Mouse (Mus musculus): ENCODE results near the gene Ap2a1. TPM values are rescaled to one million over a fixed set of nuclear protein-coding genes. Genes with fewer than 3 reads are reported as not detected.

Gene Ap2a1
- polyA plus RNA-seq (2014; fragmentation: Nextera tagmentation; extraction: Ambion mirVana) = 73.6 and 83.2 TPM in 2 replicates

DNA sequence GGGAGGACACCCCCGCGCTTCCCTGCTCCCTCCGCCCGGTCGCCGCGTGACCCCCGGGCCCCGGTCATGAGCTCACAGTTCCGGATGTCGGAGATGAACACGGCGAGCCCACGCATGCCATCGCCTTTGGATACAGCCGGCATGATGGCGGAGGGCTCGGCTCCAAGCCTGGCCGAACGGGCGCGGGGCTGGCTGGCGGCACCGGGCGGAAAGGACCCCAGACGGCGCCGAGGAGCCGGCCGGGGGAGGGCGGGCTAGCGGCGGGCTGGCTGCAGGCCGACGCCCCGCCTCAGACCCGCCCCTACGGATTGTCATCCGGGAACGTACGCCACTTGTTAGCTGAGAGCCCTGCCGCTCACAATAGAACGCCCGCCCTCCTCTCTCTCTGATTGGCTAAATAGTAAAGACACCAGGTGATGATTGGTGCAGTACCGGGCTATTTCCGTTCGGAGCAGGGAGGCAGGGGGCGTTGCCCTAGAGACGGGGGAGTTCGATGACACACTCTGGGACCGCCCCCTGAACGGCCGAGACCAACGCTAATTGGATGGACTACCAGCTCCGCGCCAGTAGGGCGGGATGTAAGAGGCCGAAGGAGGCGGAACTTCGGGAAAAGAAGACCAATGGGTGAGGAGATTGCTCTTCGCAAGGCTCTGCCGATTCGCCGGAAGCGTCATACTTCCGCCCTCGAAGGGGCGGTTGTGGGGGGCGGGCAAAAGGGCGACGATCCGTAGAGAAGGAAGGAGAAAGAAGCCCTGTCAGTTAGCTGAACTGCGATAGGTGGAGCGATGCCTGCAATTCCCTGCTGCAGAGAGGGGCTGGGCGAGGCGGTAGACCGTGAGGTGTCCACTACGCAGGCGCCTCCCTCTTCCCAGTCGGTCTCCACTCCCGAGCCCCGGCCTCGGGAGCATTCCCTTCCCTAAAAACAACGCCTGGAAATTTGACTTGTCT, at the start of gene Ap2a1:
Gene Ap2a1 (minus strand): TSS at position 293 of the 948 bp plus-strand sequence.
- peak; percentile 100 for DNase-seq
- no peaks in the 10 kb centered on the region for H3K27me3 ChIP-seq (ENCODE audit: insufficient read depth, low read length)
- peaks cover 12% of the 10 kb centered on the region for H3K36me3 ChIP-seq (ENCODE audit: insufficient read depth)
- H3K4me2 ChIP-seq = peak within 1 kb of the TSS; percentile 72
- under 1% methylated on average over 84 of the region's 84 CpGs for WGBS
- peak within 1 kb of the TSS; percentile 83 for H3K9ac ChIP-seq
- H3K27ac ChIP-seq (ENCODE audit: low read depth) = peak within 1 kb of the TSS; percentile 89
- no peak; the same call in 1 of the 2 replicates for TF ChIP-seq CTCF (IDR thresholded peaks at IDR 0.05; ENCODE audit: low read depth)
- ATAC-seq (ENCODE audit: insufficient read depth) = peak; percentile 99
- H3K4me3 ChIP-seq (ENCODE audit: low read depth, low read length) = peak within 1 kb of the TSS; percentile 86
- H3K9me3 ChIP-seq (ENCODE audit: low read depth, low read length) = no peaks in the 10 kb centered on the region
- H3K4me1 ChIP-seq (ENCODE audit: insufficient read depth) = peaks cover 14% of the 10 kb centered on the region; the same call in 1 of the 2 replicates

- H3K4me3 ChIP-seq (ENCODE audit: low read depth, low read length) = no peak overlapping the region
- no peak for DNase-seq
- H3K27ac ChIP-seq (ENCODE audit: low read depth) = no peak overlapping the region
- TF ChIP-seq CTCF (IDR thresholded peaks at IDR 0.05; ENCODE audit: low read depth) = no peak
- ATAC-seq (ENCODE audit: insufficient read depth) = no peak
- H3K9me3 ChIP-seq (ENCODE audit: low read depth, low read length) = no peaks in the 10 kb centered on the region
- no peaks in the 10 kb centered on the region for H3K27me3 ChIP-seq (ENCODE audit: insufficient read depth, low read length)
- WGBS = 92% methylated on average over 3 of the region's 3 CpGs
- H3K9ac ChIP-seq = no peak overlapping the region
- peaks cover 75% of the 10 kb centered on the region for H3K36me3 ChIP-seq (ENCODE audit: insufficient read depth)
- H3K4me1 ChIP-seq (ENCODE audit: insufficient read depth) = no peaks in the 10 kb centered on the region; the same call in 1 of the 2 replicates
- no peak overlapping the region for H3K4me2 ChIP-seq
Observed at GRCm38 (mm10) chr7:44978300-44978699, 49.0 kb upstream of the Ap2a1 start.

GRCm38 (mm10) chr7:44975117-44975419, 45.8 kb upstream of the Ap2a1 start:
- no peak overlapping the region for H3K9ac ChIP-seq
- H3K27ac ChIP-seq (ENCODE audit: low read depth) = no peak overlapping the region
- no peak overlapping the region for H3K4me3 ChIP-seq (ENCODE audit: low read depth, low read length)

DNA sequence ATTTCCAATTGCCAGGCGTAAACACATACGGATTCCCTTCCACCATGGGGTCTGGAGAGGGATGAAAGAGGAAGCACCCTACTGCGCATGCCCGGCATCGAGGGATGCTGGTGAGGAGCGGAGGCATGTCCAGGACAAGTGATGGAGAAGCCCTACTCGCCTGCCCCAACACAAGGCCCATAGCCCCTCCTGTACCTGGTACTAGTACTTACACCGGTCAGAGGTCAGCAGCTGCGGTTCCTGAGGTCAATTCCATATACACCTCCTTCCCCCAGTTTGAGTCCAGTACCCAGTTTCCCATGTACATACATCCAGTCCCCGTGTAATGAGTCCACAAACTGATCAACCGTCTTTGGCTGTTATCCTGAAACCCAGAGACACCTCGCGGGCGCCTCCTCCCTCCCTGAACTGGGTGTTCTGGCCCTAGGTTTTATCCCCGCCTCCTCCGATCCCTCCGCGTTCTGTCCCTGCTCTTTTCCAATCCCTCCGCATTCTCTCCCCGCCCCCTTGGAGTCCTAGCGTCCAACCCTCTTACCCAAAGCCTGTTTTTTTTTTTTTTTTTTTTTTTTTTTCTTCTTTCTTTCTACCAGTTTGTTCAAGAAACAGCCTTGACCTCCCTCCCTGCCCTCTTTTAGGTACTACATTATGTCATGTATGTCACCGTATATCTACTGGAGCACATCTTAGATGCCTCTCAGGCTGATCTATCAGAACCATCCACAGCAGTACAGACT, 45.3 kb upstream of the Ap2a1 start, which contains the start of gene Cpt1c:
Gene Cpt1c (minus strand): TSS at position 469 of the 734 bp plus-strand sequence.
- 2% methylated on average over 22 of the region's 22 CpGs for WGBS
- H3K4me2 ChIP-seq = peak within 1 kb of the TSS; percentile 73
- H3K36me3 ChIP-seq (ENCODE audit: insufficient read depth) = peaks cover 38% of the 10 kb centered on the region
- no peaks in the 10 kb centered on the region for H3K9me3 ChIP-seq (ENCODE audit: low read depth, low read length)
- no peaks in the 10 kb centered on the region; the same call in 1 of the 2 replicates for H3K4me1 ChIP-seq (ENCODE audit: insufficient read depth)
- DNase-seq (peak; percentile 92), ATAC-seq (ENCODE audit: insufficient read depth) (peak; percentile 36)
- peak within 1 kb of the TSS; percentile 41 for H3K9ac ChIP-seq
- H3K4me3 ChIP-seq (ENCODE audit: low read depth, low read length) = peak within 1 kb of the TSS; percentile 46
- H3K27me3 ChIP-seq (ENCODE audit: insufficient read depth, low read length) = no peaks in the 10 kb centered on the region
- TF ChIP-seq CTCF (IDR thresholded peaks at IDR 0.05; ENCODE audit: low read depth) = no peak
- H3K27ac ChIP-seq (ENCODE audit: low read depth) = peak within 1 kb of the TSS; percentile 72

More at GRCm38 (mm10) chr7:44975117-44975419, 45.8 kb upstream of the Ap2a1 start:
- no peak for TF ChIP-seq CTCF (IDR thresholded peaks at IDR 0.05; ENCODE audit: low read depth)
- WGBS = 12% methylated on average over 6 of the region's 6 CpGs
- DNase-seq = no peak
- ATAC-seq (ENCODE audit: insufficient read depth) = no peak
- H3K9me3 ChIP-seq (ENCODE audit: low read depth, low read length) = no peaks in the 10 kb centered on the region
- H3K4me1 ChIP-seq (ENCODE audit: insufficient read depth) = no peaks in the 10 kb centered on the region; the same call in 1 of the 2 replicates
- H3K36me3 ChIP-seq (ENCODE audit: insufficient read depth) = peaks cover 43% of the 10 kb centered on the region
- peak overlapping the region; percentile 73 for H3K4me2 ChIP-seq
- no peaks in the 10 kb centered on the region for H3K27me3 ChIP-seq (ENCODE audit: insufficient read depth, low read length)

DNA sequence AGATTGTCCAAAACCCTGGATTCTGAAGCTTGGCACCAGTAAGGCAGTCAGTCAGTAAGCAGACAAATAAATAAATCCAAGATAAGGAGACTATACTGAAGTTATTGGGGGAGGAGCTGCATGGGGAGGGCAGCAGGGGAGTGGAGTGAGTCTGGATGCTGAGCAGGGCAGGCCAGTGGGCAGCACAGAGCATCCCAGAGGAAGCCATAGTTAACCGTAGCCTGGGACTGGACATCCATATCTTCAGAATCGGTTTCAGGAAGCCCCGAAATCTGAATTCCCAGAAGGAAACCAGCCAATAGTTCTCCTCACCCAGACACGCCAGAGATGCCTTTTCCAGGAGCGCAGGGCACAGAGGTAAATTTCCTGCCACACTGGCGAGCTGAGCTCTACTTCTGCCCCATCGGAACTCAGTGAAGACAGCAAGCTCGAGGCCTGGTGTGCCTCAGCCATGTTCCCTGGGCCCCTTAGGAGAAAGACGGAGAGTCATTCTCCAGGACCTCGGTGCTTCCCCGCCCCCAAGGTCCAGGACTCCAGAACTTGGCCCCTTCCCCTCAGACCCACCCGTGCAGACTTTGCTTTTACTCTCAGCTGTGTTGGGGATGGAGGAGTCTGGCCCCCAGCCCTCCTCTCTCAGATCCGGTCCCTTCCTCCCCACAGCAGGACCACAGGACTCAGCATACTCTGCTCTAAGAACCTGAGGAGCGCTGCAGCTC, 44.3 kb upstream of the Ap2a1 start:
- no peaks in the 10 kb centered on the region for H3K27me3 ChIP-seq (ENCODE audit: insufficient read depth, low read length)
- no peak for TF ChIP-seq CTCF (IDR thresholded peaks at IDR 0.05; ENCODE audit: low read depth)
- ATAC-seq (ENCODE audit: insufficient read depth) (no peak), DNase-seq (no peak)
- peaks cover 28% of the 10 kb centered on the region for H3K36me3 ChIP-seq (ENCODE audit: insufficient read depth)
- H3K4me2 ChIP-seq = peak overlapping the region; percentile 73
- H3K9me3 ChIP-seq (ENCODE audit: low read depth, low read length) = no peaks in the 10 kb centered on the region
- H3K4me1 ChIP-seq (ENCODE audit: insufficient read depth) = no peaks in the 10 kb centered on the region; the same call in 1 of the 2 replicates
- H3K9ac ChIP-seq = peak overlapping the region; percentile 41
- peak overlapping the region; percentile 72; the same call in 1 of the 2 replicates for H3K27ac ChIP-seq (ENCODE audit: low read depth)
- WGBS = 42% methylated on average over 14 of the region's 14 CpGs
- peak overlapping the region; percentile 46 for H3K4me3 ChIP-seq (ENCODE audit: low read depth, low read length)

- Histone ChIP-seq H3K27ac (ENCODE audit: low read depth) (no peak overlapping the region), H3K36me3 (ENCODE audit: insufficient read depth) (peaks cover 11% of the 10 kb centered on the region; the same call in 1 of the 2 replicates), H3K4me3 (ENCODE audit: low read depth, low read length) (peak overlapping the region; percentile 55), H3K4me1 (ENCODE audit: insufficient read depth) (no peaks in the 10 kb centered on the region; the same call in 1 of the 2 replicates), H3K4me2 (peak overlapping the region; percentile 77), H3K27me3 (ENCODE audit: insufficient read depth, low read length) (no peaks in the 10 kb centered on the region), H3K9me3 (ENCODE audit: low read depth, low read length) (no peaks in the 10 kb centered on the region), H3K9ac (peak overlapping the region; percentile 59; the same call in 1 of the 2 replicates)
- 57% methylated on average over 7 of the region's 7 CpGs for WGBS
- ATAC-seq (ENCODE audit: insufficient read depth) (no peak), DNase-seq (no peak)
- TF ChIP-seq CTCF (IDR thresholded peaks at IDR 0.05; ENCODE audit: low read depth) = no peak
Observed at GRCm38 (mm10) chr7:44971142-44971541, 41.8 kb upstream of the Ap2a1 start.

Data from lung, embryonic 14.5 days (tissue).